Mouse (Mus musculus): ENCODE data around the gene Ubr1. TPM values are rescaled to one million over a fixed set of nuclear protein-coding genes. Genes with fewer than 3 reads are reported as not detected.
"Not testable (repeated sequence)": the region's sequence is repeated elsewhere in the genome, so short reads cannot be mapped to it uniquely, and the experiment has no call there.

Ubr1 gene
- polyA plus RNA-seq, 1 experiment = 3.7 TPM

DNA sequence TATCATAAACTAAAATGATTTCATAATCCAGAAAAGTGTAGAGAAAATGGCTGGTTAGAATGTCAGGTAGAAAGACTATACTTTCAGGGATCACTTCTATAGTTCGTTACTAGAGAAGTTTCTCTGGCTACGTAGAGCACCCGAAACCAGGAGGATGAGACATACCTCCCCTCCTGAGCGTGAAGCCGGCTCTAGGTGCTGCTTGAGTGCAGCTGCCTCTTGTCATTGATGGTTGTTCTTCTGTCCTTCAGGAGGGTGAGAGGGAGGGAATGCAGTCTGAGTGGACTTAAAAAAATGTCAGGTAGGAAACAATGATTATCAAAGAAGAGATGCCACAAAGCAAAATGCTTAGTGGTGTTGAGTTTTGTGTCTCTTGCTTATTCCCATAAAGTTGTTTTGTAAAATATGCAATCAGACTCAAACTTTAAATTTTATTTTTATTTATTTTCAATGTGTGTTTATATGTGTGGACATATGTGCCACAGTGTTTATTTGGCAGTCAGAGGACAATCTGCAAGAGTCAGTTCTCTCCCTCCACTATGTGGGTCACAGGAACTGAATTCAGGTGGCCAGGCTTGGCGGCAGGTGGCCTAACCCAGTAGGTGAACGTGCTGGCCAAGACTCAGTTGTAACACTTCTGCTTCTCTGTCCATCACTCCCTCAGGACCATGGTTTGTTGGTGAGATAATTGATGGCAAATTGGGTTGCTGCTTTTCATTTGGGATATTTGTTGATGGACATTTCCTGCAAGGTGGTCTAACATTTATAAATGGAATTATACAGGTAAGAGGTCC, 33.7 kb upstream of the Ubr1 start:
- TF ChIP-seq GATA1 (IDR thresholded peaks at IDR 0.05; ENCODE audit: borderline replicate concordance, low read length) (no peak), FLI1 (IDR thresholded peaks at IDR 0.05; ENCODE audit: low read length) (no peak)
- Histone ChIP-seq H3K4me1 (peaks cover 19% of the 10 kb centered on the region), H3K27me3 (replicated peaks) (no peaks in the 10 kb centered on the region), H3K36me3 (replicated peaks; ENCODE audit: low read length) (peaks cover 11% of the 10 kb centered on the region), H3K9me3 (no peaks in the 10 kb centered on the region; the same call in 1 of the 2 replicates), H3K4me3 (replicated peaks) (no peak overlapping the region)

DNA sequence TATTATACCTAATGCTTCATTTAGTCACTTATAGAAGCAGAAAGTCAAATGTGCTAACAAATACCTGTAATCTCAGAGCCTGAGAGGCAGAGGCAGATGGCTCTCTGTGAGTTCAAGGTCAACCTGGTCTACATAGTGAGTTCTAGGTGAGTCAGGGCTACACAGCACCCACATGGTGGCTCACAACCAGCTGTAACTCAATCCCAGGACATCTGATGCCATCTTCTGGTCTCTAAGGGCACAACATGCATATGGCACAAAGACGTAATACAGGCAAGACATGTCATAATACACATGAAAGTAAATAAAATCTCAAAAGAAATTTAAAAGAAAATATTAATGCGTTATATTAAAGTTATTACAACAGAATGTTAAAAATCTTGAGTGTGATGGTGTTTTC, 33.1 kb upstream of the Ubr1 start:
- Histone ChIP-seq H3K4me1 (peaks cover 14% of the 10 kb centered on the region), H3K4me3 (replicated peaks) (no peak overlapping the region), H3K9me3 (no peaks in the 10 kb centered on the region; the same call in 1 of the 2 replicates), H3K27me3 (replicated peaks) (no peaks in the 10 kb centered on the region), H3K36me3 (replicated peaks; ENCODE audit: low read length) (peaks cover 11% of the 10 kb centered on the region)
- TF ChIP-seq FLI1 (IDR thresholded peaks at IDR 0.05; ENCODE audit: low read length) (no peak), GATA1 (IDR thresholded peaks at IDR 0.05; ENCODE audit: borderline replicate concordance, low read length) (no peak)

DNA sequence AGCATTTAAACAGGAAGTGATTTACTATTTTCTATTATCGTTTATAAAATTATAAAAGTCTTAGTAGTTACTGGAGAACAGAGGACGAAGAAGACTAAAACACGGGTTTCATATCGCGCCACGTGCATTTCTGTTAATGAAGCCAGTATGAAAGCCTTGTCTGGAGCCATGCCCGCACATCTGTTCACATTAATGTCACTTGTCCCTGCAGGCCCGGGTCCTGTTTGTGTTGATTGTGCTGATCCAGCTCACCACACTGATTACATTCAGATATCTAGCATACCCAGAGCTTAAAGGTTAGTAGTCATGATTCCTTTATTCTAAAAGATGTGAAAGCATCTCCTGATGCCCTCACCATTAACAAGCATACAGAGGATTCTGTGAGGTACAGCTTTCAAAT, 28.3 kb upstream of the Ubr1 start:
- peaks cover 11% of the 10 kb centered on the region for H3K36me3 ChIP-seq (replicated peaks; ENCODE audit: low read length)
- no peaks in the 10 kb centered on the region; the same call in 1 of the 2 replicates for H3K9me3 ChIP-seq
- H3K4me1 ChIP-seq = no peaks in the 10 kb centered on the region
- H3K27me3 ChIP-seq (replicated peaks) = no peaks in the 10 kb centered on the region
- TF ChIP-seq FLI1 (IDR thresholded peaks at IDR 0.05; ENCODE audit: low read length) = no peak
- no peak for TF ChIP-seq GATA1 (IDR thresholded peaks at IDR 0.05; ENCODE audit: borderline replicate concordance, low read length)
- no peak overlapping the region for H3K4me3 ChIP-seq (replicated peaks)

DNA sequence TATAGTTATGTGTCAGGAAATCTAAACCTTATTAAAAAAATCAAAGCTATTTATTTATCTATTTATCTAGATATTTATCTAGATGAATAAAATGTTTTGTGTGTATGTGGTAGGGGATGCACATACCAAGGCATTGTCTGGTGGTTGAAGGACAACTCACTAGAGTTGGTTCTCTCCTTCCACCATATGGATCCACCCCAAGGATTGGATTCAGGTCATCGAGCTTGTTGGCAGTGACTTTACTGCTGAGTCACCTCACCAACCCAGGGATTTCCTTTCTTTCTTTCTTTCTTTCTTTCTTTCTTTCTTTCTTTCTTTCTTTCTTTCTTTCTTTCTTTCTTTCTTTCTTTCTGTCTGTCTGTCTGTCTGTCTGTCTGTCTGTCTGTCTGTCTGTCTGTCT, 26.1 kb upstream of the Ubr1 start:
- H3K27me3 ChIP-seq (replicated peaks); H3K4me1 ChIP-seq; H3K4me3 ChIP-seq (replicated peaks); H3K36me3 ChIP-seq (replicated peaks; ENCODE audit: low read length); H3K9me3 ChIP-seq: not testable (repeated sequence)

DNA sequence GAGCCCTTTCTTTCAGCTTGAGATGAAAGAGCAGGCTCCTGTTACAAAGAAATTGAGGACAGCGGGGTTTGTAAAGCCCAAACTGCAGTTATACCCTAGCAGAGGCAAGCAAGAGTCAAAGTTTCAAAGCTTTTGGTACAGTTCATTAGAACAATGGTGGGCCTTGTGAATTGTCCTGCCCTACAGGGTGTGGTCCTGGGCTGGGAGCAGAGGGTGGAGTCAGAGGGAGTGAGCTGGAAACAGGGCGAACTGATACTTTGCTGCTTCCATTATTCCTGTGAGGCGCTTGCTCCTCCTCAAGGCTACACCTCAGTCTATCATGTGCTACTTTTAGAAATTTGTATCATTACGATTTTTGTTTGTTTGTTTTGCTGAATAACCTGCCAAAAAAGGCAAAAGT, 20.7 kb upstream of the Ubr1 start:
- no peaks in the 10 kb centered on the region for H3K27me3 ChIP-seq (replicated peaks)
- H3K4me3 ChIP-seq (replicated peaks) = no peak overlapping the region
- peaks cover 17% of the 10 kb centered on the region for H3K36me3 ChIP-seq (replicated peaks; ENCODE audit: low read length)
- H3K4me1 ChIP-seq = peaks cover 4% of the 10 kb centered on the region; the same call in 1 of the 2 replicates
- H3K9me3 ChIP-seq = no peaks in the 10 kb centered on the region
- TF ChIP-seq GATA1 (IDR thresholded peaks at IDR 0.05; ENCODE audit: borderline replicate concordance, low read length) (no peak), FLI1 (IDR thresholded peaks at IDR 0.05; ENCODE audit: low read length) (no peak)

DNA sequence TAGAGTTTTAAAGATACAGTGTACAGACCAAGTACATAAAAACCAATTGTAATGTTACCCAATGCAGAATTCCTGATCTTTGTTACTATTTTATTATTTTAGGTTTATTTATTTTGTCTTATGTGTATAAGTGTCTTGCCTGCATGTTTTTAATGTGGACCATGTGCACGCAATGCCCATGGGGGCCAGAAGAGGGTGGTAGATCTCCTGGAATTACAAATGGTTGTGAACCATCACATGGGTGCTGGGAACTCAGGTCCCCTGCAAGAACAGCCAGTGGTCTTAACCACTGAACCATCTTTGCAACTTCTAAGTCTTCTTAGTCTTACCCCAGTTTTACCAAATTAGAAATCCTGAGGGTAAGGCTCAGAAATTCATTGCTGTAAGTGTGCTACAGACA, 14.7 kb upstream of the Ubr1 start:
- no peaks in the 10 kb centered on the region for H3K27me3 ChIP-seq (replicated peaks)
- H3K4me1 ChIP-seq = peaks cover 4% of the 10 kb centered on the region; the same call in 1 of the 2 replicates
- H3K4me3 ChIP-seq (replicated peaks) = no peak overlapping the region
- no peaks in the 10 kb centered on the region for H3K9me3 ChIP-seq
- peaks cover 27% of the 10 kb centered on the region for H3K36me3 ChIP-seq (replicated peaks; ENCODE audit: low read length)
- TF ChIP-seq GATA1 (IDR thresholded peaks at IDR 0.05; ENCODE audit: borderline replicate concordance, low read length) = no peak
- TF ChIP-seq FLI1 (IDR thresholded peaks at IDR 0.05; ENCODE audit: low read length) = no peak

DNA sequence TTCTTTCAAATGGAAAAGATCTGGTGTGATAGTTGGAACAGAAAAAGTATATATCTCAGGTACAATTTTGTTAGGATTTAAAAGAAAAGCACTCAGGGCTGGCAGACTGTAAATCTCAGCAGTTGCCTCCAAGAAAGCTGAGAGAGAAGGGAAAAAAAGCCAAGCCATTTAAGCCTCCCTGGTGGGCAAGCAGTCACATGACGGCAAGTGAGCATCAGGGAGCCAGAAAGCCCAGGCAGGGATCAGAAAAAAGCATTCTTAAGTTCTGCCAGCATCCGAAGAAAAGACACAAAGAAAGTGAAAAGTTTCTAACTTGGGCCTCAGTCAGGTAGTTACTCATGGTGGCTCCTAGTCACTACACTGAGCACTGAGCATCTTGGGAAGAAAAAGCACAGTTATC, 13.1 kb upstream of the Ubr1 start:
- no peak for TF ChIP-seq GATA1 (IDR thresholded peaks at IDR 0.05; ENCODE audit: borderline replicate concordance, low read length)
- H3K36me3 ChIP-seq (replicated peaks; ENCODE audit: low read length) = peaks cover 26% of the 10 kb centered on the region
- H3K9me3 ChIP-seq = no peaks in the 10 kb centered on the region
- H3K4me3 ChIP-seq (replicated peaks) = no peak overlapping the region
- H3K4me1 ChIP-seq = no peaks in the 10 kb centered on the region
- H3K27me3 ChIP-seq (replicated peaks) = no peaks in the 10 kb centered on the region

DNA sequence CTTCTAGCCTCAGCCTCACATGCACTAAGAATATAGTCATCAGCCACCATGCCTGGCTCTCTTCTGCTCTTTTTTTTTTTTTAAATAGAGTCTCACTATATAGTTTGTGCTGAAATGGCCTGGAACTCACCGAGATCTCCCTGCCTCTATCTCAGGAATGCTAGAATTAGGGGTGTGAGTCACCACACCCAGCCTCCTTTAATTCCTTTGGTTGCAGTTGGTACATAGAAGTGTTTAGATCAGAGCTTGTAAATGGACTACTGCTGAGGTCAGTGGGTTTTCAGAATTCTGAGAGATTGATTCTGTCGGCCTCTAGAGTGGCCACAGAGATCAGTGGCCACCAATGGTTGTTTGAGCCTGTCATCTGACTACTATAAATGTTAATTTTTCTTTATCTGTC, 10.3 kb upstream of the Ubr1 start:
- H3K4me3 ChIP-seq (replicated peaks) = no peak overlapping the region
- H3K27me3 ChIP-seq (replicated peaks) = no peaks in the 10 kb centered on the region
- peaks cover 14% of the 10 kb centered on the region for H3K36me3 ChIP-seq (replicated peaks; ENCODE audit: low read length)
- H3K4me1 ChIP-seq = peaks cover 18% of the 10 kb centered on the region
- TF ChIP-seq GATA1 (IDR thresholded peaks at IDR 0.05; ENCODE audit: borderline replicate concordance, low read length) (no peak), FLI1 (IDR thresholded peaks at IDR 0.05; ENCODE audit: low read length) (no peak)
- no peaks in the 10 kb centered on the region for H3K9me3 ChIP-seq

DNA sequence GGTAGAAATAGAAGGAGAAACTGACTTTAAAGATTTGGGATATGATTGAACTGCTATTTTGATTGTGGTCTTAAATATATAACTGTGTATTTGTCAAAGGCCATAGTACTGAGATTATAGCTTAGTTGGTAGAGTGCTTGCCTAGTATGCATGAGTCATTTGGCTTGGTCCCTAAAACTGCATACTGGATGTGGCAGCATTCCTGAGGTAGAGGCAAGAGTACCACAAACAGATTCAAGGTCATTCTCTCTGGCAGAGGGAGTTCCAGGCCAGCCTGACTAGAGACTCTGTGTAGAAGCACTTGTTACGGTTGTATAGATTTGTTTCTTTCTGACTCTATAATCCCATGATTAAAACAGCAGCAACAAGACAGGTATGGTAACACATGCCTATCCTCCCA, 9.3 kb upstream of the Ubr1 start:
- Histone ChIP-seq H3K27me3 (replicated peaks) (no peaks in the 10 kb centered on the region), H3K9me3 (no peaks in the 10 kb centered on the region), H3K36me3 (replicated peaks; ENCODE audit: low read length) (peaks cover 8% of the 10 kb centered on the region), H3K4me1 (peaks cover 18% of the 10 kb centered on the region), H3K4me3 (replicated peaks) (no peak overlapping the region)
- TF ChIP-seq GATA1 (IDR thresholded peaks at IDR 0.05; ENCODE audit: borderline replicate concordance, low read length) (no peak), FLI1 (IDR thresholded peaks at IDR 0.05; ENCODE audit: low read length) (no peak)

DNA sequence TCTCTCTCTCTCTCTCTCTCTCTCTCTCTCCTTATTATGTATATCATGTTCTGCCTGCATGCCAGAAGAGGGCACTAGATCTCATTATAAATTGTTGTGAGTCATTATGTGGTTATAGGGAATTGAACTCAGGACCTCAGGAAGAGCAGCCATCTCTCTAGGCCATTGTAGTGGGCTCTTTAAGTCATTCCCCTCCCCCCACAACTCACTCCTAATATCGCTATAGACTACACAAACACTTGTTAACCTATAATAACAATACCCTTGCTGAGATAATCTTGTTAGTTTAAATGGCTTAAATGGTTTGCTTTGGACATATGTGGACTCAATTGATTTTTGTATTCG, 8.2 kb upstream of the Ubr1 start:
- no peak overlapping the region for H3K4me3 ChIP-seq (replicated peaks)
- no peak for TF ChIP-seq FLI1 (IDR thresholded peaks at IDR 0.05; ENCODE audit: low read length)
- no peak for TF ChIP-seq GATA1 (IDR thresholded peaks at IDR 0.05; ENCODE audit: borderline replicate concordance, low read length)
- no peaks in the 10 kb centered on the region for H3K27me3 ChIP-seq (replicated peaks)
- peaks cover 8% of the 10 kb centered on the region for H3K36me3 ChIP-seq (replicated peaks; ENCODE audit: low read length)
- H3K4me1 ChIP-seq = peaks cover 18% of the 10 kb centered on the region
- H3K9me3 ChIP-seq = no peaks in the 10 kb centered on the region
